Mouse (Mus musculus): ENCODE measurements at regions not wholly inside any gene's neighbourhood (a gene's known extent, or its start where the extent isn't known, plus 50 kb on each side); places are given as distances from the start of the nearest gene placed in this dataset.

GRCm38 (mm10) chr3:130981566-130981965, 128.7 kb upstream of the Lef1 start:
- no peak for ATAC-seq (replicated peaks; ENCODE audit: low FRiP score, low TSS enrichment, poor library complexity, severe bottlenecking)

DNA sequence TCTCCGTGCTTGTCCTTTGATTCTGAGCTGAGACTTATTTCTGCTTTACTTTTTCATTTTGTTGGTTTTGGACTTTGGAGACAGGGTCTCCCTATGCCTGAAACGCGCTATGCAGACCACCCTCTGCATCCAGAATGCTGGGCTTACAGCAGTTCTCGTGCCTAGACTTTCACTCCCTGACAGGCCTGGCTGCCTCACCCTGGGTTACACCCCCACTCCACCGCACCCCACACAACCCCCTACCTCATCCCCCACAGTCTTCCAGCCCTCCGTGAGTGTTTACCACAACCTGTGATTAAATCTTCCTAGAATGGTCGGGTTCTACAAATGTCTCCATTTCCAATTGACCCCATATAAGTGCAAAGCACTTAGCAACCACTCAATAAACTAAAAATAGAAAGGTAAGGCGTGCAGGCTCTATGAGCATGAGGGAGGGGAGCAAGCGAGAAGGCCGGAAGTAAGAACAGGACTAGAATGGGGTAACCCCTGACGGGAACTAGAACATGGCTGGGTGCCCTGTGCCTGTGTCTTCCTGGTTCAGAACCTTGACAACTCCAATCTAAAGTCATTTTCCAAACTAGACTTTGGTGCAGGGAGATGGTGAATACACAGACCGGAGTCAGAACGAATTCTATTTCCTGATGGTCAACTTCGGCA, 131.2 kb upstream of the Lef1 start:
- no peak for ATAC-seq (replicated peaks; ENCODE audit: low FRiP score, low TSS enrichment, poor library complexity, severe bottlenecking)

DNA sequence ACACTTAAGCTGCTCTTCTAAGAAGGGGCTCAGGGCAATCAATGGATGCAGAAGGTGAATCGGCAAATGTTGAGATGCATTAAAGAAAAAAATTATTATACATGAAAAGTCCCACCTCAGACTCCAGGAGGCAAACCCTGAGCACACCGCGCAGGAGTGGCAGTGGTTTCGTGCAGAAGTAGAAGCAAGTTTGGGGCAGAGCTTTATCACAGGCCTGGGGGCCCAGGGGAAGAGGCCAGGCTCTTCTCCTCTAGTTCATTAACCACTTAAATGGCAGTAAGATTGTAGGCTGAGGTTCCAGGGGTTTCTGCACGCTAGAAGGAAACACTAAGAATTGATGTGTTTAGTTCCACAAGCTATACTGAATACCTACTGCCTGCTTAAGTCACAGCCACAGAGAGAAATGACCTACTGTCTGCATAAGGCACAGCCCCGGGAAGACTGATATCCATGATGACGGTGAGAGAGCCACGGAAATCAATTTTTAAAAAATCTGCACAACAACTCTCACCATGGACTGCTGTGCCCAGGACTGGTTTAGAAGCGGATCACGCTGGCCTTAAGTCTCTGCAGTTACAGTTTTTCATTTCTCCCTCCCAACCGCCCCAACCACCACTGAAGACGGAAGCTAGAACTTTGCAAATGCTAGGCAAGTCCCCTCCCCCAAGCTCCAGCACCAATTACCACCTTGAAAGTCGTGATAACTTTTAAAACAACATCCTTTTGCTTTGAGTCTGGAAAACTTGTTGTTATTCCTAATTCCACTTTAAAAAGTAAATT, 132.2 kb upstream of the Lef1 start:
- no peak for ATAC-seq (replicated peaks; ENCODE audit: low FRiP score, low TSS enrichment, poor library complexity, severe bottlenecking)

- ATAC-seq (replicated peaks; ENCODE audit: low FRiP score, low TSS enrichment, poor library complexity, severe bottlenecking), result no peak
Measured at GRCm38 (mm10) chr3:130976206-130976605, 134.1 kb upstream of the Lef1 start.

GRCm38 (mm10) chr3:130975291-130975690, 135.0 kb upstream of the Lef1 start:
- ATAC-seq (replicated peaks; ENCODE audit: low FRiP score, low TSS enrichment, poor library complexity, severe bottlenecking), result no peak

- no peak for ATAC-seq (replicated peaks; ENCODE audit: low FRiP score, low TSS enrichment, poor library complexity, severe bottlenecking)
Measured at GRCm38 (mm10) chr3:130972126-130972525, 138.1 kb upstream of the Lef1 start.

GRCm38 (mm10) chr3:130965275-130965674, 145.0 kb upstream of the Lef1 start:
- ATAC-seq (replicated peaks; ENCODE audit: low FRiP score, low TSS enrichment, poor library complexity, severe bottlenecking), result no peak

DNA sequence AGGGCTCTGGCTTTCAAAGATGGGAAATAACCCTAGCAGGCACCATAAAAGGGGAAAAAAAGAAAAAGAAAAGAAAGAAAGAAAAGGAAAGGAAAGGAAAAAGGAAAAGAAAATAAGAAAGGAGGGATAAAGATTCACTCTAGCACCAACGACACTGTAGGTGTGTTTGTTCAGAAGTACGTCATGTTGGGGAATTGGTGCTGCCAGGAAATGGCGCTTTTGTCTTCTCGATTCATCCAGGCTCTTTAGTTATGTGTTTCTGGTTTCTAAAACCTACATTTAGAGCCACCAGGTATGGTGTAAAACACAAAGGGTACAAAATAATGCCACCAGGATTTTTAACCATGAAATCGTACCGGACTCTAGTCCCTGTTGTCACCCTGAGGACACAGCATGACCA, 146.2 kb upstream of the Lef1 start:
- no peak for ATAC-seq (replicated peaks; ENCODE audit: low FRiP score, low TSS enrichment, poor library complexity, severe bottlenecking)

GRCm38 (mm10) chr3:130963625-130964024, 146.6 kb upstream of the Lef1 start:
- ATAC-seq (replicated peaks; ENCODE audit: low FRiP score, low TSS enrichment, poor library complexity, severe bottlenecking), result no peak

- no peak for ATAC-seq (replicated peaks; ENCODE audit: low FRiP score, low TSS enrichment, poor library complexity, severe bottlenecking)
Measured at GRCm38 (mm10) chr3:130962701-130963472, 147.4 kb upstream of the Lef1 start.

- ATAC-seq (replicated peaks; ENCODE audit: low FRiP score, low TSS enrichment, poor library complexity, severe bottlenecking), result no peak
Measured at GRCm38 (mm10) chr3:130962151-130962633, 148.1 kb upstream of the Lef1 start.

DNA sequence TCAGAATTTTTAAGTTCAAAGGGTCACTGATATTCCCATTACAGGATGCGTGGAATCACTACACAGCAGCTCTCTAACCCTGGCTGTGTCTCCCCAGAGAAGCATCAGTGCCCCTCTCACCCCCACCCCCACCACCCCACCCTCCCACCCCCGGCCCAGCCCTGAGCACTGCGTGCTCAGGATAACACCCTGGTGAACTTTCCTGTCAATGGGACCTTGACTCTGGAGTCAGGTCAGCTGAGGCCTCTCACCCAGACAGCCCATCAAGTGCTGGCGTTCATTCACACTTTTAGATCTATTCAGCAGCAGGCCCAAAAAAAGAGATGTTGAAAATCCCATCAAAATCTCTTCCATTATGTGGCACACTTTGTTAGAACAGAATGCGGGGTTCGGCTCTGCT, 148.6 kb upstream of the Lef1 start:
- no peak for ATAC-seq (replicated peaks; ENCODE audit: low FRiP score, low TSS enrichment, poor library complexity, severe bottlenecking)

GRCm38 (mm10) chr3:130955958-130956357, 154.3 kb upstream of the Lef1 start:
- ATAC-seq (replicated peaks; ENCODE audit: low FRiP score, low TSS enrichment, poor library complexity, severe bottlenecking), result no peak

GRCm38 (mm10) chr3:130951381-130951780, 158.9 kb upstream of the Lef1 start:
- no peak for ATAC-seq (replicated peaks; ENCODE audit: low FRiP score, low TSS enrichment, poor library complexity, severe bottlenecking)

- ATAC-seq (replicated peaks; ENCODE audit: low FRiP score, low TSS enrichment, poor library complexity, severe bottlenecking), result no peak
Measured at GRCm38 (mm10) chr3:130950872-130951271, 159.4 kb upstream of the Lef1 start.

DNA sequence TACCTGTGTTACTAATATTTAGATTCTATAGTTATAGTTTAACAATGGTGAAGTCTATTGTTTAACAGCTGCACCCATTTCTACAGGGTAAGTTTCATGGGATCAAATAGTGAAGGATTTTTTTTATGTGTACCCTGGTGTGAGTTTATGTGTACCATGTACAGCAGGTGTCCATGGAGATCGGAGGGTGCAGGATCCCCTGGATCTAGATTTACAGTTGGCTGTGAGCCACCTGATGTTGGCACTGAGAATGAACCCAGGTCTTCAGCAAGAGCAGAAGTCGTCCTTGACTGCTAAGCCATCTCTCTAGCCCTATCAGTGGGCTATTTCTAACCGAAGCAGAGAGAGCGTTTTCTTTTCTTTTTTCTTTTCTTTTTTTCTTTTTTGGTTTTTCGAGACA, 162.4 kb upstream of the Lef1 start:
- no peak for ATAC-seq (replicated peaks; ENCODE audit: low FRiP score, low TSS enrichment, poor library complexity, severe bottlenecking)

GRCm38 (mm10) chr3:130947277-130947606, 163.0 kb upstream of the Lef1 start:
- ATAC-seq (replicated peaks; ENCODE audit: low FRiP score, low TSS enrichment, poor library complexity, severe bottlenecking), result no peak

GRCm38 (mm10) chr3:130946576-130947276, 163.5 kb upstream of the Lef1 start:
- ATAC-seq (replicated peaks; ENCODE audit: low FRiP score, low TSS enrichment, poor library complexity, severe bottlenecking), result no peak

DNA sequence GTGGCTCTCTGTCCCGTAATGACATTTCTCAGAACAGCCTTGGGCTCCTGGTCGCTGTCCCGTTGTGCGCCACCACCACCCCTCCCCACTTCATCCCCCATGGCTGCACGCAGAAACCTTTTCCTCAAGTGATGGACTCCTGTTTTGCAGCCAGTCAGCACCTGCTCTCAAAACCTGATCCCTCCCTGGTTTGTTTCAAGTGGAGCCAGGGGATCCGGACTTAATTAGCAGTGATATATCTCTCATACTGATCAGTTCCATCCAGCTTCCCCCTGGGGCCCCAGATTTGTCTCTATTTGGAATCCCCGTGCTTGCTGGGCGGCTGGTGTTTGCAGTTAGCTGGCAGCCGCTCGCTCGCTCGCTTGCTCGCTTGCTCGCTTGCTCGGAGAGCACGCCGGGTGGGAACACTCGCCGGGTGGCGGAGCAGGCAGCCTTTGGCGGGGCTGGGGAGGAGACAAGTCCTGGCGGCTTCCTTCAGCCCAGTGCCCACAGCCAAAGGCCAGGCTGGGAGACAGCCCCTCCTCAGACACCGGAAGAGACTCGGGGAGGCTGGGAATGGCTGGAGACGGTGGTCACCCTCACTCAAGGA, 164.3 kb upstream of the Lef1 start:
- ATAC-seq (replicated peaks; ENCODE audit: low FRiP score, low TSS enrichment, poor library complexity, severe bottlenecking), result no peak

- no peak for ATAC-seq (replicated peaks; ENCODE audit: low FRiP score, low TSS enrichment, poor library complexity, severe bottlenecking)
Measured at GRCm38 (mm10) chr3:130945396-130945795, 164.9 kb upstream of the Lef1 start.

Measured in megakaryocyte-erythroid progenitor cell, adult 5-6 weeks (primary cell).